Mouse (Mus musculus) CH12.LX (cell line): ENCODE data around the gene Ddx6. TPM values are rescaled to one million over a fixed set of nuclear protein-coding genes. Genes with fewer than 3 reads are reported as not detected.

Source experiments
- DNase-seq: peaks from one replicate; pipeline ENCODE4 v3.0.0-alpha.2; 2013; ENCODE audit errors: extremely low read depth
- H3K27ac ChIP-seq: 2 replicates; pipeline ENCODE4 v1.5.1; 2012; ENCODE audit warnings: low read depth, mild to moderate bottlenecking, control low read depth, moderate library complexity; ENCODE audit not compliant: insufficient read depth
- H3K27me3 ChIP-seq: replicated peaks from 2 replicates; pipeline ENCODE3; 2012; ENCODE audit warnings: inconsistent platforms
- H3K36me3 ChIP-seq, 2 experiments: replicated peaks in 1 of 2; 2 replicates each; pipeline versions ENCODE3 to v1.6.1; 2012; ENCODE audit warnings: inconsistent platforms in 1 of 2, low read length in 1 of 2, mild to moderate bottlenecking in 1 of 2, mixed read lengths in 1 of 2, moderate library complexity in 1 of 2; ENCODE audit not compliant: control insufficient read depth in 1 of 2, insufficient read depth in 1 of 2
- H3K4me1 ChIP-seq, 2 experiments: 2 replicates each; pipeline ENCODE4 v1.6.1; 2012; ENCODE audit warnings: inconsistent platforms in 1 of 2, moderate library complexity in 1 of 2; ENCODE audit not compliant: insufficient read depth in 2 of 2, control insufficient read depth in 1 of 2
- H3K4me2 ChIP-seq: 2 replicates; pipeline ENCODE4 v1.6.1; 2012; ENCODE audit warnings: low read depth, mild to moderate bottlenecking, control low read depth; ENCODE audit not compliant: poor library complexity, insufficient read depth, severe bottlenecking
- H3K4me3 ChIP-seq, 3 experiments: fragments of 150-350 bp in 1 of 3; sonication (generic) in 1 of 3; replicated peaks in 1 of 3; 2 replicates each; pipeline versions ENCODE3 to v1.5.1; 2011 to 2012; ENCODE audit warnings: low read depth in 2 of 3, low read length in 2 of 3, mild to moderate bottlenecking in 2 of 3, moderate library complexity in 2 of 3, control low read depth in 1 of 3, improper control_type of control experiment in 1 of 3, inconsistent platforms in 1 of 3, mixed read lengths in 1 of 3; ENCODE audit not compliant: poor library complexity in 1 of 3
- H3K79me2 ChIP-seq: replicated peaks from 2 replicates; pipeline ENCODE4 v1.6.1; 2012; ENCODE audit warnings: mild to moderate bottlenecking, moderate library complexity; ENCODE audit not compliant: control insufficient read depth, poor library complexity, insufficient read depth, severe bottlenecking; ENCODE audit errors: extremely low read depth
- H3K9ac ChIP-seq: 2 replicates; pipeline ENCODE4 v1.6.1; 2012; ENCODE audit warnings: low read depth, mild to moderate bottlenecking, control low read depth, moderate library complexity; ENCODE audit not compliant: insufficient read depth
- H3K9me3 ChIP-seq: replicated peaks from 2 replicates; pipeline ENCODE3; 2012; ENCODE audit warnings: low read length, inconsistent platforms, mixed read lengths
- BHLHE40 ChIP-seq: IDR thresholded peaks from 2 replicates; pipeline ENCODE4 v1.6.1; 2011; ENCODE audit warnings: mild to moderate bottlenecking, low read depth, low read length, improper control_type of control experiment
- ELF1 ChIP-seq: IDR thresholded peaks from 2 replicates; pipeline ENCODE4 v1.6.1; 2014; ENCODE audit warnings: low read depth, mild to moderate bottlenecking, inconsistent platforms, low read length, improper control_type of control experiment
- EP300 ChIP-seq: IDR thresholded peaks from 2 replicates; pipeline ENCODE4 v1.6.1; 2011; ENCODE audit warnings: low read length, improper control_type of control experiment
- ETS1 ChIP-seq: conservative IDR thresholded peaks from 2 replicates; pipeline ENCODE4 v1.6.1; 2012; ENCODE audit warnings: low read depth, mild to moderate bottlenecking, inconsistent platforms, low read length, improper control_type of control experiment, moderate library complexity
- GABPA ChIP-seq: IDR thresholded peaks from 2 replicates; pipeline ENCODE4 v1.6.1; 2012; ENCODE audit warnings: low read depth, low read length, improper control_type of control experiment, inconsistent platforms; ENCODE audit not compliant: insufficient replicate concordance
- HCFC1 ChIP-seq: IDR thresholded peaks from 2 replicates; pipeline ENCODE4 v1.6.1; 2012; ENCODE audit warnings: low read depth, mild to moderate bottlenecking, inconsistent platforms, low read length, improper control_type of control experiment
- IRF4 ChIP-seq: IDR thresholded peaks from 2 replicates; pipeline ENCODE4 v1.6.1; 2014; ENCODE audit warnings: low read depth, mild to moderate bottlenecking, inconsistent platforms, low read length, improper control_type of control experiment
- JUN ChIP-seq: IDR thresholded peaks from 2 replicates; pipeline ENCODE4 v1.6.1; 2011; ENCODE audit warnings: low read depth, mild to moderate bottlenecking, low read length, improper control_type of control experiment, moderate library complexity; ENCODE audit not compliant: insufficient read depth
- JUND ChIP-seq: conservative IDR thresholded peaks from 2 replicates; pipeline ENCODE4 v1.6.1; 2011; ENCODE audit warnings: low read depth, low read length, improper control_type of control experiment
- MAFK ChIP-seq: IDR thresholded peaks from 2 replicates; pipeline ENCODE4 v1.6.1; 2011; ENCODE audit warnings: low read length, improper control_type of control experiment; ENCODE audit not compliant: insufficient replicate concordance
- MAZ ChIP-seq: IDR thresholded peaks from 2 replicates; pipeline ENCODE4 v1.6.1; 2012; ENCODE audit warnings: low read depth, mild to moderate bottlenecking, inconsistent platforms, low read length, improper control_type of control experiment, moderate library complexity
- MEF2A ChIP-seq: IDR thresholded peaks from 2 replicates; pipeline ENCODE4 v1.6.1; 2014; ENCODE audit warnings: low read depth, mild to moderate bottlenecking, inconsistent platforms, low read length, improper control_type of control experiment, borderline replicate concordance
- MXI1 ChIP-seq: IDR thresholded peaks from 2 replicates; pipeline ENCODE4 v1.6.1; 2011; ENCODE audit warnings: mild to moderate bottlenecking, low read depth, low read length, improper control_type of control experiment
- POLR2A ChIP-seq: IDR thresholded peaks from 2 replicates; pipeline ENCODE4 v1.6.1; 2011; ENCODE audit warnings: low read depth, mild to moderate bottlenecking, improper control_type of control experiment, low read length
- RAD21 ChIP-seq: IDR thresholded peaks from 2 replicates; pipeline ENCODE4 v1.6.1; 2011; ENCODE audit warnings: low read depth, mild to moderate bottlenecking, low read length, improper control_type of control experiment, moderate library complexity
- RCOR1 ChIP-seq: conservative IDR thresholded peaks from 2 replicates; pipeline ENCODE4 v1.6.1; 2012; ENCODE audit warnings: low read depth, mild to moderate bottlenecking, inconsistent platforms, low read length, improper control_type of control experiment
- SIN3A ChIP-seq: IDR thresholded peaks from 2 replicates; pipeline ENCODE4 v1.6.1; 2012; ENCODE audit warnings: low read length, improper control_type of control experiment, inconsistent platforms
- TBP ChIP-seq: conservative IDR thresholded peaks from 2 replicates; pipeline ENCODE4 v1.6.1; 2011; ENCODE audit warnings: low read depth, low read length, improper control_type of control experiment
- TCF12 ChIP-seq: IDR thresholded peaks from 2 replicates; pipeline ENCODE4 v1.6.1; 2014; ENCODE audit warnings: low read depth, mild to moderate bottlenecking, inconsistent platforms, low read length, improper control_type of control experiment
- UBTF ChIP-seq: IDR thresholded peaks from 2 replicates; pipeline ENCODE4 v1.6.1; 2012; ENCODE audit warnings: low read depth, mild to moderate bottlenecking, inconsistent platforms, low read length, improper control_type of control experiment, moderate library complexity
- USF2 ChIP-seq: conservative IDR thresholded peaks from 2 replicates; pipeline ENCODE4 v1.6.1; 2011; ENCODE audit warnings: low read depth, low read length, improper control_type of control experiment
- ZKSCAN1 ChIP-seq: IDR thresholded peaks from 2 replicates; pipeline ENCODE4 v1.6.1; 2012; ENCODE audit warnings: low read depth, inconsistent platforms, low read length, improper control_type of control experiment, borderline replicate concordance
- ZMIZ1 ChIP-seq: IDR thresholded peaks from 2 replicates; pipeline ENCODE4 v1.6.1; 2012; ENCODE audit warnings: low read depth, mild to moderate bottlenecking, inconsistent platforms, low read length, improper control_type of control experiment
- ZNF384 ChIP-seq: IDR thresholded peaks from 2 replicates; pipeline ENCODE4 v1.6.1; 2012; ENCODE audit warnings: low read depth, low read length, improper control_type of control experiment, inconsistent platforms
- dilution Hi-C: fragments of 300-500 bp; cut with MboI; formaldehyde crosslinking; loops from 2 replicates; pipeline ENCODE4 v1.14.3; 2020; ENCODE audit warnings: low sequenced_read_pairs; ENCODE audit not compliant: extremely low pct_unique_long_range_greater_than_20kb, extremely low pct_ligation_motif_present
- in situ Hi-C: fragments of 300-500 bp; cut with MboI; formaldehyde crosslinking; loops from 3 replicates; pipeline ENCODE4 v1.14.3; 2019; ENCODE audit warnings: low sequenced_read_pairs, low pct_ligation_motif_present, low pct_unique_long_range_greater_than_20kb, mixed read lengths
- polyA plus RNA-seq: library from polyadenylated mRNA; unstranded; fragments of >175 nt; gene quantifications from 2 replicates; pipeline ENCODE4 v1.2.1, GENCODE M21; 2012; ENCODE audit warnings: low read depth; ENCODE audit not compliant: insufficient read length
- total RNA-seq, 2 experiments: library from RNA; depleted of rRNA; stranded (reverse); fragments of 300-350 nt in 1 of 2; fragments of >200 nt in 1 of 2; gene quantifications; 2 replicates each; pipeline ENCODE4 v1.2.3; 2012 to 2014

The Ddx6 gene
- total and polyA plus RNA-seq, 3 experiments: 41.5 to 81.2 (median 71.4) TPM

- DNase-seq: peak; percentile 72
- H3K36me3 ChIP-seq: no peaks in the 10 kb centered on the region
- H3K4me1 ChIP-seq: peaks cover 39 to 87% of the 10 kb centered on the region in 2 experiments
- dilution Hi-C loops (no loop called here), in situ Hi-C loops (loop anchor here (5.0 kb wide), 2 partner anchors 35 to 45 kb away; partner anchors contain the start of gene Ddx6)
- H3K27ac ChIP-seq: peak overlapping the region; percentile 81
- no peaks in the 10 kb centered on the region for H3K79me2 ChIP-seq
- H3K9me3 ChIP-seq: no peaks in the 10 kb centered on the region
- peak overlapping the region; percentile 24 for H3K9ac ChIP-seq
- no peaks in the 10 kb centered on the region for H3K27me3 ChIP-seq
- TF ChIP-seq TCF12 (peak; percentile 72), USF2 (no peak), BHLHE40 (peak; percentile 87), MAZ (peak; percentile 26; the same call in 1 of the 2 replicates), RCOR1 (no peak), MXI1 (0 out of 2 replicates have a peak, but pooled peaks have one; percentile 15), ETS1 (peak; percentile 92), TBP (no peak), MEF2A (peak; percentile 89), JUN (peak; percentile 83), HCFC1 (no peak), ZMIZ1 (no peak), POLR2A (peak; percentile 19; the same call in 1 of the 2 replicates), ZNF384 (0 out of 2 replicates have a peak, but pooled peaks have one; percentile 8), ELF1 (peak; percentile 71), JUND (peak; percentile 64), ZKSCAN1 (no peak), MAFK (0 out of 2 replicates have a peak, but pooled peaks have one; percentile 42), RAD21 (no peak), UBTF (no peak), SIN3A (peak; percentile 36; the same call in 1 of the 2 replicates), IRF4 (peak; percentile 85), EP300 (peak; percentile 80), GABPA (no peak)
- H3K4me2 ChIP-seq: peak overlapping the region; percentile 79
- H3K4me3 ChIP-seq: peak overlapping the region; percentile 4 to 35 (median 13)
Observed at GRCm38 (mm10) chr9:44567338-44568082, 37.2 kb upstream of the Ddx6 start.
